Mouse (Mus musculus) adrenal gland, adult 18-20 months (tissue): ENCODE results near the gene B830017H08Rik. TPM values are rescaled to one million over a fixed set of nuclear protein-coding genes. Genes with fewer than 3 reads are reported as not detected.

Source experiments
- DNase-seq, 2 experiments: peaks; one replicate each; pipeline ENCODE4 v3.0.0; 2021 to 2022; ENCODE audit warnings: low spot score in 2 of 2
- total RNA-seq, 2 experiments: library from RNA; stranded (reverse); gene quantifications; 1 replicate in 1 of 2; 2 replicates in 1 of 2; pipeline ENCODE4 v1.2.3; 2021

B830017H08Rik gene
- total RNA-seq, 2 experiments from 2014 or later, result not detected

- DNase-seq, result no peak
Measured at GRCm38 (mm10) chr16:17809125-17809524, 23.8 kb upstream of the B830017H08Rik start.

- no peak for DNase-seq
Measured at GRCm38 (mm10) chr16:17809711-17810110, 23.2 kb upstream of the B830017H08Rik start.

GRCm38 (mm10) chr16:17812120-17812519, 20.8 kb upstream of the B830017H08Rik start:
- no peak for DNase-seq

- DNase-seq, result no peak
Measured at GRCm38 (mm10) chr16:17813173-17813572, 19.7 kb upstream of the B830017H08Rik start.

- peak; percentile 66 to 67 for DNase-seq
Measured at GRCm38 (mm10) chr16:17815411-17816402, 17.2 kb upstream of the B830017H08Rik start.

- no peak for DNase-seq
Measured at GRCm38 (mm10) chr16:17816528-17816927, 16.4 kb upstream of the B830017H08Rik start.

- no peak for DNase-seq
Measured at GRCm38 (mm10) chr16:17826500-17826899, 6.4 kb upstream of the B830017H08Rik start.

- no peak for DNase-seq
Measured at GRCm38 (mm10) chr16:17828229-17828628, 4.7 kb upstream of the B830017H08Rik start.

- no peak for DNase-seq
Measured at GRCm38 (mm10) chr16:17828867-17829266, 4.1 kb upstream of the B830017H08Rik start.

- DNase-seq, result no peak
Measured at GRCm38 (mm10) chr16:17830385-17831178, 2.3 kb upstream of the B830017H08Rik start.

GRCm38 (mm10) chr16:17831781-17832180, 1.1 kb upstream of the B830017H08Rik start:
- DNase-seq, result no peak

- DNase-seq, result no peak
Measured at GRCm38 (mm10) chr16:17833321-17833680, 380 bp downstream of the B830017H08Rik start.

GRCm38 (mm10) chr16:17833681-17834399, 919 bp downstream of the B830017H08Rik start:
- DNase-seq, result no peak

GRCm38 (mm10) chr16:17834543-17834942, 1.6 kb downstream of the B830017H08Rik start:
- DNase-seq, result no peak

- DNase-seq, result no peak
Measured at GRCm38 (mm10) chr16:17835481-17835880, 2.6 kb downstream of the B830017H08Rik start.

GRCm38 (mm10) chr16:17838051-17838450, 5.1 kb downstream of the B830017H08Rik start, which contains the start of gene Car15:
Gene Car15, minus strand, starts transcription at chr16:17838364.
- no peak for DNase-seq

GRCm38 (mm10) chr16:17839976-17840375, 7.1 kb downstream of the B830017H08Rik start:
- DNase-seq, result no peak

GRCm38 (mm10) chr16:17842437-17842836, 9.5 kb downstream of the B830017H08Rik start:
- DNase-seq, result no peak

GRCm38 (mm10) chr16:17843701-17844365, 10.9 kb downstream of the B830017H08Rik start:
- no peak for DNase-seq

GRCm38 (mm10) chr16:17848431-17848830, 15.5 kb downstream of the B830017H08Rik start:
- DNase-seq, result no peak
